Mouse (Mus musculus): ENCODE results near the gene Skp2. TPM values are rescaled to one million over a fixed set of nuclear protein-coding genes. Genes with fewer than 3 reads are reported as not detected.

The Skp2 gene
- polyA plus RNA-seq, 1 experiment from 2014 or later = 11.6 TPM

GRCm38 (mm10) chr15:9114599-9114998, 40.6 kb downstream of the Skp2 start:
- POLR2A ChIA-PET = no interaction called here
- no peak for ATAC-seq
- in situ Hi-C loops (cut with MboI; ENCODE audit: low pct_unique_long_range_greater_than_20kb) = loop anchor here (10.0 kb wide), 1 partner anchor 1200 kb away; no protein-coding TSS in a partner anchor
- no peak for DNase-seq (ENCODE audit: low read depth, low spot score)
- TF ChIP-seq CTCF (IDR thresholded peaks at IDR 0.05) = no peak
- no peaks in the 10 kb centered on the region for H3K27me3 ChIP-seq
- CTCF ChIA-PET = no interaction called here

GRCm38 (mm10) chr15:9114131-9114530, 41.1 kb downstream of the Skp2 start:
- ChIA-PET POLR2A (no interaction called here), CTCF (interaction anchor here (0.7 kb wide), 1 partner anchor 11 kb away, joined by 3 read pairs; no protein-coding TSS in a partner anchor)
- in situ Hi-C loops (cut with MboI; ENCODE audit: low pct_unique_long_range_greater_than_20kb) = loop anchor here (10.0 kb wide), 1 partner anchor 1201 kb away; no protein-coding TSS in a partner anchor
- TF ChIP-seq CTCF (IDR thresholded peaks at IDR 0.05) = no peak
- no peaks in the 10 kb centered on the region for H3K27me3 ChIP-seq
- no peak for ATAC-seq
- DNase-seq (ENCODE audit: low read depth, low spot score) = no peak

- POLR2A ChIA-PET = no interaction called here
- in situ Hi-C loops (cut with MboI; ENCODE audit: low pct_unique_long_range_greater_than_20kb) = loop anchor here (10.0 kb wide), 1 partner anchor 1201 kb away; no protein-coding TSS in a partner anchor
- ATAC-seq (no peak), DNase-seq (ENCODE audit: low read depth, low spot score) (no peak)
- TF ChIP-seq CTCF (IDR thresholded peaks at IDR 0.05) = no peak
- no peaks in the 10 kb centered on the region for H3K27me3 ChIP-seq
- CTCF ChIA-PET = interaction anchor here (0.7 to 1.1 kb wide), 3 partner anchors 10 to 12 kb away, joined by 3 to 5 read pairs (median 3); no protein-coding TSS in a partner anchor
Observed at GRCm38 (mm10) chr15:9113556-9113955, 41.7 kb downstream of the Skp2 start.

GRCm38 (mm10) chr15:9111648-9112047, 43.6 kb downstream of the Skp2 start:
- TF ChIP-seq CTCF (IDR thresholded peaks at IDR 0.05) = no peak
- ChIA-PET POLR2A (no interaction called here), CTCF (interaction anchor here (1.3 to 3.5 kb wide), 2 partner anchors 8 to 24 kb away, joined by 4 to 14 read pairs; no protein-coding TSS in a partner anchor)
- no peaks in the 10 kb centered on the region for H3K27me3 ChIP-seq
- ATAC-seq (no peak), DNase-seq (ENCODE audit: low read depth, low spot score) (no peak)
- in situ Hi-C loops (cut with MboI; ENCODE audit: low pct_unique_long_range_greater_than_20kb) = loop anchor here (10.0 kb wide), 1 partner anchor 1203 kb away; no protein-coding TSS in a partner anchor

- TF ChIP-seq CTCF (IDR thresholded peaks at IDR 0.05) = no peak
- H3K27me3 ChIP-seq = no peaks in the 10 kb centered on the region
- DNase-seq (ENCODE audit: low read depth, low spot score) (no peak), ATAC-seq (no peak)
- POLR2A ChIA-PET = no interaction called here
- in situ Hi-C loops (cut with MboI; ENCODE audit: low pct_unique_long_range_greater_than_20kb) = loop anchor here (10.0 kb wide), 1 partner anchor 1204 kb away; no protein-coding TSS in a partner anchor
- CTCF ChIA-PET = interaction anchor here (1.3 to 3.5 kb wide), 2 partner anchors 9 to 24 kb away, joined by 4 to 14 read pairs; no protein-coding TSS in a partner anchor
Observed at GRCm38 (mm10) chr15:9110526-9111347, 44.5 kb downstream of the Skp2 start.

DNA sequence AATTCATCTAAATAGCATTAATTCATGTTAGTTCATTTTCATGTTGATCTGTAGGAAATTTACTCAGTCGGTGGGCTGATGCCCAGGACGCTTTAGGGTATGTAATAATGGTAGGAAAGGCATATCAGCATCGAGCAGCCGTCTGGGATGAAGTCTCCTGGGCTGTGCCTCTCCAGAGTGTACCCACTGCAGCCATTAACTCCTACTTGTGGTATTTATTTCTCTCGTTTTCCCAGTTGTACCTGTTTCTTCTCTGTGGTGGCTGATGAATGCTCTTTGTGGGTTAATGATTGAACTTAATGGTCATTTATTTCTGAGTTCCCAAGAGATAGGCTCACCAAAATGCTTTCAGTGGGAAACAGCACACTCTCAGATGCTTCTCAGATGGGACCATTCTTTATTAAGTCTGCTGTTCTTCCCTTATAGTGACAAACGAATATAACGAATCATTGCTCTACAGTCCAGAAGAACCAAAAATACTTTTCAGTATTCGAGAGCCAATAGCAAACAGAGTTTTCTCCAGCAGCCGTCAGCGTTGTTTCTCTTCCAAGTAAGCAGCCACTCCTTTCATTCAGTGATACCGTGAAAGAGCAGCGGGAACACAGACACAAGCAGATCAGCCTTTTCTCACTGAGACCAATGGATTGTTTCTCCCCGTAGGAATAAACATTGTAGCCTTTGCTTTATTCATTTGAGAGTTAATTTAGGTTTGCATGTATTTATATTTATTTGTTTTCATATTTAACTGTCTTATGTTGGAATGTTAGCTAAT, 48.7 kb downstream of the Skp2 start:
- ChIA-PET CTCF (no interaction called here), POLR2A (interaction anchor here (1.2 kb wide), 1 partner anchor 28 kb away, joined by 3 read pairs; no protein-coding TSS in a partner anchor)
- in situ Hi-C loops (cut with MboI; ENCODE audit: low pct_unique_long_range_greater_than_20kb) = no loop called here
- TF ChIP-seq CTCF (IDR thresholded peaks at IDR 0.05) = no peak
- no peaks in the 10 kb centered on the region for H3K27me3 ChIP-seq
- DNase-seq (ENCODE audit: low read depth, low spot score) (no peak), ATAC-seq (peak; percentile 31)

- in situ Hi-C loops (cut with MboI; ENCODE audit: low pct_unique_long_range_greater_than_20kb) = no loop called here
- TF ChIP-seq CTCF (IDR thresholded peaks at IDR 0.05) = no peak
- ChIA-PET POLR2A (no interaction called here), CTCF (interaction anchor here (1.5 to 1.8 kb wide), 2 partner anchors 12 to 13 kb away, joined by 3 to 4 read pairs; no protein-coding TSS in a partner anchor)
- ATAC-seq = no peak
- no peaks in the 10 kb centered on the region for H3K27me3 ChIP-seq
- DNase-seq (ENCODE audit: low read depth, low spot score) = no peak
Observed at GRCm38 (mm10) chr15:9100446-9101077, 54.7 kb downstream of the Skp2 start.

GRCm38 (mm10) chr15:9096865-9097264, 58.4 kb downstream of the Skp2 start:
- TF ChIP-seq CTCF (IDR thresholded peaks at IDR 0.05) = no peak
- no peak for ATAC-seq
- no peak for DNase-seq (ENCODE audit: low read depth, low spot score)
- no peaks in the 10 kb centered on the region for H3K27me3 ChIP-seq
- ChIA-PET CTCF (no interaction called here), POLR2A (no interaction called here)
- in situ Hi-C loops (cut with MboI; ENCODE audit: low pct_unique_long_range_greater_than_20kb) = no loop called here

- CTCF ChIA-PET = no interaction called here
- ATAC-seq (no peak), DNase-seq (ENCODE audit: low read depth, low spot score) (no peak)
- POLR2A ChIA-PET = no interaction called here
- in situ Hi-C loops (cut with MboI; ENCODE audit: low pct_unique_long_range_greater_than_20kb) = no loop called here
- no peak for TF ChIP-seq CTCF (IDR thresholded peaks at IDR 0.05)
- no peaks in the 10 kb centered on the region for H3K27me3 ChIP-seq
Observed at GRCm38 (mm10) chr15:9094366-9094750, 60.9 kb downstream of the Skp2 start.

- DNase-seq (ENCODE audit: low read depth, low spot score) (no peak), ATAC-seq (no peak)
- no peaks in the 10 kb centered on the region for H3K27me3 ChIP-seq
- ChIA-PET CTCF (no interaction called here), POLR2A (no interaction called here)
- in situ Hi-C loops (cut with MboI; ENCODE audit: low pct_unique_long_range_greater_than_20kb) = no loop called here
- no peak for TF ChIP-seq CTCF (IDR thresholded peaks at IDR 0.05)
Observed at GRCm38 (mm10) chr15:9093598-9094365, 61.4 kb downstream of the Skp2 start.
